Mouse (Mus musculus) heart, embryonic 12.5 days (tissue): ENCODE measurements at regions not wholly inside any gene's neighbourhood (a gene's known extent, or its start where the extent isn't known, plus 50 kb on each side); places are given as distances from the start of the nearest gene placed in this dataset.

Experiments used
- ATAC-seq: fragments of 200-750 bp; cut with Nextera tagmentation; 2 replicates; pipeline ENCODE4 v1.8.0; 2017; ENCODE audit warnings: moderate TSS enrichment, moderate library complexity; ENCODE audit not compliant: insufficient number of reproducible peaks, low FRiP score
- H3K27ac ChIP-seq: fragments of 300-500 bp; sonication (generic); 2 replicates; pipeline ENCODE4 v1.5.1; 2016; ENCODE audit warnings: mild to moderate bottlenecking, moderate library complexity; ENCODE audit not compliant: poor library complexity, severe bottlenecking
- H3K27me3 ChIP-seq: fragments of 300-500 bp; sonication (generic); replicated peaks from 2 replicates; pipeline ENCODE4 v1.6.1; 2016; ENCODE audit warnings: mild to moderate bottlenecking, moderate library complexity
- H3K36me3 ChIP-seq: fragments of 300-500 bp; sonication (generic); 2 replicates; pipeline ENCODE4 v1.6.1; 2016; ENCODE audit warnings: mild to moderate bottlenecking, moderate library complexity
- H3K4me1 ChIP-seq: fragments of 300-500 bp; sonication (generic); replicated peaks from 2 replicates; pipeline ENCODE4 v1.6.1; 2016; ENCODE audit warnings: mild to moderate bottlenecking
- H3K4me2 ChIP-seq: fragments of 300-500 bp; sonication (generic); 2 replicates; pipeline ENCODE4 v1.6.1; 2016; ENCODE audit warnings: mild to moderate bottlenecking, moderate library complexity
- H3K4me3 ChIP-seq: fragments of 300-500 bp; sonication (generic); 2 replicates; pipeline ENCODE4 v1.5.1; 2016; ENCODE audit warnings: mild to moderate bottlenecking
- H3K9ac ChIP-seq: fragments of 300-500 bp; sonication (generic); 2 replicates; pipeline ENCODE4 v1.6.1; 2016; ENCODE audit warnings: mild to moderate bottlenecking, moderate library complexity
- H3K9me3 ChIP-seq: fragments of 300-500 bp; sonication (generic); replicated peaks from 2 replicates; pipeline ENCODE4 v1.6.1; 2016; ENCODE audit warnings: mild to moderate bottlenecking, moderate library complexity
- WGBS: fragments of 180-500 bp; shearing (Covaris S2); methylation state at CpG from one replicate; pipeline ENCODE4 v1.1.7; 2016; 5-methylcytosine and 5-hydroxymethylcytosine counted together

GRCm38 (mm10) chr16:66579551-66579950 lies 764.5 kb downstream of the Vgll3 start:
- Histone ChIP-seq H3K4me1 (no peaks in the 10 kb centered on the region), H3K27ac (no peak overlapping the region), H3K4me3 (no peak overlapping the region), H3K9me3 (no peaks in the 10 kb centered on the region), H3K9ac (no peak overlapping the region), H3K36me3 (no peaks in the 10 kb centered on the region), H3K4me2 (no peak overlapping the region), H3K27me3 (no peaks in the 10 kb centered on the region)
- no peak for ATAC-seq
- 30% methylated on average over 1 of the region's 1 CpGs for WGBS

GRCm38 (mm10) chr16:66585698-66586284 lies 770.7 kb downstream of the Vgll3 start:
- Histone ChIP-seq H3K9me3 (no peaks in the 10 kb centered on the region), H3K4me3 (peak overlapping the region; percentile 42), H3K4me2 (peak overlapping the region; percentile 68), H3K9ac (peak overlapping the region; percentile 41; the same call in 1 of the 2 replicates), H3K27me3 (no peaks in the 10 kb centered on the region), H3K4me1 (no peaks in the 10 kb centered on the region), H3K36me3 (no peaks in the 10 kb centered on the region), H3K27ac (no peak overlapping the region)
- ATAC-seq = no peak
- 5% methylated on average over 12 of the region's 12 CpGs for WGBS

- H3K4me1 ChIP-seq = no peaks in the 10 kb centered on the region
- no peak; the same call in 1 of the 2 replicates for ATAC-seq
- H3K27me3 ChIP-seq = no peaks in the 10 kb centered on the region
- H3K9me3 ChIP-seq = no peaks in the 10 kb centered on the region
- H3K4me3 ChIP-seq = no peak overlapping the region
- H3K4me2 ChIP-seq = no peak overlapping the region
- WGBS = 22% methylated on average over 2 of the region's 2 CpGs
- H3K36me3 ChIP-seq = no peaks in the 10 kb centered on the region
- no peak overlapping the region for H3K27ac ChIP-seq
- H3K9ac ChIP-seq = no peak overlapping the region
Measured at GRCm38 (mm10) chr16:66602211-66602610, 787.2 kb downstream of the Vgll3 start.

- H3K4me3 ChIP-seq = no peak overlapping the region
- H3K36me3 ChIP-seq = no peaks in the 10 kb centered on the region
- no peaks in the 10 kb centered on the region for H3K9me3 ChIP-seq
- no peak overlapping the region for H3K9ac ChIP-seq
- ATAC-seq = no peak
- no peak overlapping the region for H3K4me2 ChIP-seq
- H3K4me1 ChIP-seq = no peaks in the 10 kb centered on the region
- H3K27ac ChIP-seq = no peak overlapping the region
- 82% methylated on average over 3 of the region's 3 CpGs for WGBS
- H3K27me3 ChIP-seq = no peaks in the 10 kb centered on the region
Measured at GRCm38 (mm10) chr16:66602686-66603085, 787.6 kb downstream of the Vgll3 start.

- no peak overlapping the region for H3K27ac ChIP-seq
- no peak overlapping the region for H3K4me3 ChIP-seq
- H3K36me3 ChIP-seq = no peaks in the 10 kb centered on the region
- no peak overlapping the region for H3K4me2 ChIP-seq
- no peaks in the 10 kb centered on the region for H3K4me1 ChIP-seq
- 81% methylated on average over 6 of the region's 6 CpGs for WGBS
- H3K27me3 ChIP-seq = no peaks in the 10 kb centered on the region
- ATAC-seq = no peak
- H3K9me3 ChIP-seq = no peaks in the 10 kb centered on the region
- no peak overlapping the region for H3K9ac ChIP-seq
Measured at GRCm38 (mm10) chr16:66603825-66604224, 788.8 kb downstream of the Vgll3 start.
